In genomic region chr7:101324142-101324962, GRCm38 (mm10) we compare ENCODE assay signal across 14 mouse cellular contexts. TPM values are rescaled to one million over a fixed set of nuclear protein-coding genes. Genes with fewer than 3 reads are reported as not detected.
DNase-seq lines count a peak whose midpoint lies in the region; ATAC-seq and TF ChIP-seq lines count a peak whose summit lies in the region.
"Had no signal": no experiment of that assay in that cellular context is flagged by ENCODE, and none has a peak within 500 bp of the region (broad histone marks: within the 10 kb centered on the region; RNA-seq: fewer than 3 reads in every experiment).

No protein-coding gene starts in this region.

- H3K4me3 ChIP-seq in heart, embryonic 13.5 days, result no peak overlapping the region
- no peak overlapping the region for H3K4me3 ChIP-seq in midbrain, postnatal 0 days (ENCODE audit: low read depth, low read length)
- H3K4me3 ChIP-seq in midbrain, embryonic 13.5 days (replicated peaks), result no peak overlapping the region
- H3K4me3 ChIP-seq in liver, embryonic 12.5 days, result no peak overlapping the region
- H3K4me3 ChIP-seq: forebrain, embryonic 10.5 days; heart, embryonic 15.5 days had no signal

- 0 out of 2 replicates have a peak overlapping the region, but pooled peaks have one; percentile 24 for H3K9ac ChIP-seq in heart, embryonic 13.5 days
- H3K9ac ChIP-seq in midbrain, postnatal 0 days (replicated peaks; ENCODE audit: low read length, poor library complexity, severe bottlenecking), result no peak overlapping the region
- H3K9ac ChIP-seq in midbrain, embryonic 13.5 days (replicated peaks), result no peak overlapping the region
- H3K9ac ChIP-seq in liver, embryonic 12.5 days, result no peak overlapping the region
- H3K9ac ChIP-seq: heart, embryonic 15.5 days had no signal

- peak overlapping the region; percentile 96; the same call in 1 of the 2 replicates for H3K4me2 ChIP-seq in heart, embryonic 13.5 days
- no peak overlapping the region for H3K4me2 ChIP-seq in midbrain, postnatal 0 days (ENCODE audit: low read depth, low read length, poor library complexity, severe bottlenecking)
- no peak overlapping the region for H3K4me2 ChIP-seq in midbrain, embryonic 13.5 days (replicated peaks)
- peak overlapping the region; percentile 98 for H3K4me2 ChIP-seq in liver, embryonic 12.5 days
- H3K4me2 ChIP-seq: heart, embryonic 15.5 days had no signal

- peaks cover 58% of the 10 kb centered on the region for H3K4me1 ChIP-seq in heart, embryonic 13.5 days
- 0 out of 2 replicates have a peak, but pooled peaks cover 2% of the 10 kb centered on the region for H3K4me1 ChIP-seq in midbrain, postnatal 0 days (ENCODE audit: insufficient read depth, low read length)
- H3K4me1 ChIP-seq in midbrain, embryonic 13.5 days (replicated peaks), result peaks cover 29% of the 10 kb centered on the region
- H3K4me1 ChIP-seq in liver, embryonic 12.5 days, result peaks cover 82% of the 10 kb centered on the region

- H3K9me3 ChIP-seq in heart, embryonic 13.5 days, result no peaks in the 10 kb centered on the region
- no peaks in the 10 kb centered on the region for H3K9me3 ChIP-seq in midbrain, postnatal 0 days (ENCODE audit: low read length)
- H3K9me3 ChIP-seq in midbrain, embryonic 13.5 days, result no peaks in the 10 kb centered on the region
- H3K9me3 ChIP-seq in liver, embryonic 12.5 days (replicated peaks), result no peaks in the 10 kb centered on the region
- H3K9me3 ChIP-seq: forebrain, embryonic 10.5 days; G1E; heart, embryonic 15.5 days; megakaryocyte, embryonic 14.5 days had no signal

- no peak for TF ChIP-seq CTCF in midbrain, postnatal 0 days (IDR thresholded peaks at IDR 0.05)

- no peaks in the 10 kb centered on the region for H3K36me3 ChIP-seq in heart, embryonic 13.5 days
- no peaks in the 10 kb centered on the region for H3K36me3 ChIP-seq in midbrain, postnatal 0 days (ENCODE audit: insufficient read depth, low read length)
- no peaks in the 10 kb centered on the region for H3K36me3 ChIP-seq in midbrain, embryonic 13.5 days
- peaks cover 28% of the 10 kb centered on the region for H3K36me3 ChIP-seq in liver, embryonic 12.5 days
- H3K36me3 ChIP-seq: forebrain, embryonic 10.5 days; G1E; heart, embryonic 15.5 days had no signal

- H3K27ac ChIP-seq in heart, embryonic 13.5 days (replicated peaks), result no peak overlapping the region
- no peak overlapping the region for H3K27ac ChIP-seq in midbrain, postnatal 0 days (ENCODE audit: low read depth, low read length)
- H3K27ac ChIP-seq in midbrain, embryonic 13.5 days, result no peak overlapping the region
- H3K27ac ChIP-seq in liver, embryonic 12.5 days, result peak overlapping the region; percentile 69
- H3K27ac ChIP-seq: forebrain, embryonic 10.5 days; heart, embryonic 15.5 days had no signal

- DNase-seq in heart, adult 9 months (ENCODE audit: low spot score in 2 of 2), result no peak
- peak; percentile 47 for DNase-seq in midbrain, postnatal 0 days (ENCODE audit: low spot score)
- DNase-seq in lung, adult 18-20 months, result no peak
- no peak for DNase-seq in frontal cortex, postnatal 25 days (ENCODE audit: low spot score in 2 of 2)
- DNase-seq: adrenal gland, postnatal 25 days; embryo, embryonic 11 days; right cerebral cortex, postnatal 25 days had no signal

- WGBS in heart, embryonic 13.5 days, result 59% methylated on average over 6 of the region's 6 CpGs
- 62% methylated on average over 6 of the region's 6 CpGs for WGBS in midbrain, postnatal 0 days
- WGBS in midbrain, embryonic 13.5 days, result 75% methylated on average over 6 of the region's 6 CpGs
- WGBS in liver, embryonic 12.5 days (ENCODE audit: insufficient replicate concordance), result 46% methylated on average over 6 of the region's 6 CpGs

- H3K27me3 ChIP-seq in heart, embryonic 13.5 days (replicated peaks), result peaks cover 41% of the 10 kb centered on the region
- H3K27me3 ChIP-seq in midbrain, postnatal 0 days (ENCODE audit: insufficient read depth, low read length), result no peaks in the 10 kb centered on the region
- peaks cover 28% of the 10 kb centered on the region for H3K27me3 ChIP-seq in midbrain, embryonic 13.5 days
- H3K27me3 ChIP-seq in liver, embryonic 12.5 days (replicated peaks), result peaks cover 7% of the 10 kb centered on the region

- no peak for ATAC-seq in heart, embryonic 13.5 days (ENCODE audit: extremely low read depth, insufficient number of reproducible peaks, low FRiP score, low TSS enrichment)
- no peak for ATAC-seq in midbrain, postnatal 0 days (ENCODE audit: low FRiP score)
- ATAC-seq in midbrain, embryonic 13.5 days, result no peak
- ATAC-seq in liver, embryonic 12.5 days, result no peak

RNA-seq across cellular contexts. Expression of gene Stard10, which starts 7.5 kb away (rescaled TPM):
- 32.9 and 35.4 TPM in 2 replicates for polyA plus RNA-seq in heart, embryonic 13.5 days (2015; fragmentation: Nextera tagmentation; extraction: Ambion mirVana)
- total RNA-seq in midbrain, postnatal 0 days (2014; rRNA removed), result 21.5 and 47.7 TPM in 2 replicates
- polyA plus RNA-seq in midbrain, postnatal 0 days (2015; fragmentation: Nextera tagmentation; extraction: Ambion mirVana), result 11.0 and 12.1 TPM in 2 replicates
- polyA plus RNA-seq in midbrain, embryonic 13.5 days (2015; fragmentation: Nextera tagmentation; extraction: Ambion mirVana), result 4.4 and 6.8 TPM in 2 replicates
- 76.9 and 79.5 TPM in 2 replicates for polyA plus RNA-seq in liver, embryonic 12.5 days (2016; fragmentation: Nextera tagmentation; extraction: Ambion mirVana)
- total RNA-seq: G1E had no signal

RNA-seq across cellular contexts. Expression of gene Atg16l2, which starts 22.3 kb away (rescaled TPM):
- polyA plus RNA-seq in heart, embryonic 13.5 days (2015; fragmentation: Nextera tagmentation; extraction: Ambion mirVana), result 23.0 and 28.0 TPM in 2 replicates
- total RNA-seq in midbrain, postnatal 0 days (2014; rRNA removed), result 17.0 and 31.5 TPM in 2 replicates
- 22.4 and 22.6 TPM in 2 replicates for polyA plus RNA-seq in midbrain, postnatal 0 days (2015; fragmentation: Nextera tagmentation; extraction: Ambion mirVana)
- polyA plus RNA-seq in midbrain, embryonic 13.5 days (2015; fragmentation: Nextera tagmentation; extraction: Ambion mirVana), result 16.8 and 20.8 TPM in 2 replicates
- 4.7 and 5.7 TPM in 2 replicates for polyA plus RNA-seq in liver, embryonic 12.5 days (2016; fragmentation: Nextera tagmentation; extraction: Ambion mirVana)

RNA-seq across cellular contexts. Expression of gene Arap1, which starts 23.5 kb away (rescaled TPM):
- polyA plus RNA-seq in heart, embryonic 13.5 days (2015; fragmentation: Nextera tagmentation; extraction: Ambion mirVana), result 25.6 and 26.3 TPM in 2 replicates
- 12.3 and 30.0 TPM in 2 replicates for total RNA-seq in midbrain, postnatal 0 days (2014; rRNA removed)
- polyA plus RNA-seq in midbrain, postnatal 0 days (2015; fragmentation: Nextera tagmentation; extraction: Ambion mirVana), result 6.9 and 8.9 TPM in 2 replicates
- polyA plus RNA-seq in midbrain, embryonic 13.5 days (2015; fragmentation: Nextera tagmentation; extraction: Ambion mirVana), result 6.2 and 7.8 TPM in 2 replicates
- polyA plus RNA-seq in liver, embryonic 12.5 days (2016; fragmentation: Nextera tagmentation; extraction: Ambion mirVana), result 20.5 and 24.6 TPM in 2 replicates

Comparison
In these comparisons a context has a peak if more than half of its experiments do, and no peak if none do; other contexts are left out.
1. H3K4me2 ChIP-seq: peak in heart, embryonic 13.5 days (single experiment) and liver, embryonic 12.5 days (single experiment); none in midbrain, postnatal 0 days (single experiment) and midbrain, embryonic 13.5 days (single experiment).